Mouse (Mus musculus): ENCODE measurements at regions not wholly inside any gene's neighbourhood (a gene's known extent, or its start where the extent isn't known, plus 50 kb on each side); places are given as distances from the start of the nearest gene placed in this dataset.

GRCm38 (mm10) chr2:79061645-79062044 lies 193.6 kb upstream of the Itga4 start:
- TF ChIP-seq CTCF (IDR thresholded peaks at IDR 0.05; ENCODE audit: low read depth, low read length) (no peak), POLR2A (IDR thresholded peaks at IDR 0.05; ENCODE audit: borderline replicate concordance, low read depth, low read length) (no peak)
